Mouse (Mus musculus) heart, embryonic 13.5 days (tissue): Measurements from ENCODE around the gene Gm973. TPM values are rescaled to one million over a fixed set of nuclear protein-coding genes. Genes with fewer than 3 reads are reported as not detected.
"Not testable (repeated sequence)": the region's sequence is repeated elsewhere in the genome, so short reads cannot be mapped to it uniquely, and the experiment has no call there.

Source experiments
- ATAC-seq: fragments of 200-750 bp; cut with Nextera tagmentation; 2 replicates; pipeline ENCODE4 v1.8.0; 2017; ENCODE audit warnings: moderate TSS enrichment; ENCODE audit not compliant: insufficient number of reproducible peaks, low FRiP score, low TSS enrichment; ENCODE audit errors: extremely low read depth
- H3K27ac ChIP-seq: fragments of 300-500 bp; sonication (generic); replicated peaks from 2 replicates; pipeline ENCODE4 v1.5.1; 2015; ENCODE audit warnings: moderate library complexity, mild to moderate bottlenecking, inconsistent platforms
- H3K27me3 ChIP-seq: fragments of 300-500 bp; sonication (generic); replicated peaks from 2 replicates; pipeline ENCODE4 v1.6.1; 2015; ENCODE audit warnings: mild to moderate bottlenecking, inconsistent platforms
- H3K36me3 ChIP-seq: fragments of 300-500 bp; sonication (generic); 2 replicates; pipeline ENCODE4 v1.6.1; 2015; ENCODE audit warnings: mild to moderate bottlenecking, inconsistent platforms
- H3K4me1 ChIP-seq: fragments of 300-500 bp; sonication (generic); 2 replicates; pipeline ENCODE4 v1.6.1; 2015; ENCODE audit warnings: inconsistent platforms
- H3K4me2 ChIP-seq: fragments of 300-500 bp; sonication (generic); 2 replicates; pipeline ENCODE4 v1.6.1; 2015; ENCODE audit warnings: inconsistent platforms, mild to moderate bottlenecking, moderate library complexity
- H3K4me3 ChIP-seq: fragments of 300-500 bp; sonication (generic); 2 replicates; pipeline ENCODE4 v1.5.1; 2015; ENCODE audit warnings: moderate library complexity, mild to moderate bottlenecking, inconsistent platforms
- H3K9ac ChIP-seq: fragments of 300-500 bp; sonication (generic); 2 replicates; pipeline ENCODE4 v1.6.1; 2015; ENCODE audit warnings: inconsistent platforms, mild to moderate bottlenecking, moderate library complexity
- H3K9me3 ChIP-seq: fragments of 300-500 bp; sonication (generic); 2 replicates; pipeline ENCODE4 v1.6.1; 2016; ENCODE audit warnings: inconsistent platforms
- WGBS: fragments of 180-500 bp; shearing (Covaris S2); methylation state at CpG from one replicate; pipeline ENCODE4 v1.1.7; 2015; ENCODE audit warnings: mixed read lengths; 5-methylcytosine and 5-hydroxymethylcytosine counted together
- polyA plus RNA-seq: library from polyadenylated mRNA; unstranded; fragments of >200 nt; fragmentation: Nextera tagmentation; extraction: Ambion mirVana; gene quantifications from 2 replicates; pipeline ENCODE4 v1.2.1, GENCODE M21; 2015

The Gm973 gene
- polyA plus RNA-seq, 1 experiment from 2014 or later = 0.48 TPM

DNA sequence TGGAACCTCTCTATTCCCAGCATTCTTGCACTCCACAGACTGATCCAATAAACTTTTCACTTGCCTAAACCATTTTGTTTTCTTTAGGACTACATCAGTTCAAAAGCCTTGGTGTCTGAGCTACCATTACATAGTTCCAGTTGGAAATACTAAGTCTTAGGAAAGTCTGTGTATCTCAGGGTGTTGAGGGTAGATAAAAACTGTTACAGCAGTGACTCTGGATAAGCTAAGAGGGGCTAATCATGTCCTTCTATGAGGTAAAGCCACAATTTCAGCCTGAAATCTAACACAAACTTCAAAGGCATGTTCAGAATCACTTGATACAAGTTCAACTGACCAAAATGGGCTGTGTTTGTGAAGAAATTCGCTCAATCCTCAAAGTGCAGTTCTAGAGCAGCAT lies 120.3 kb downstream of the Gm973 start:
- peaks cover 13% of the 10 kb centered on the region for H3K36me3 ChIP-seq
- H3K4me3 ChIP-seq = no peak overlapping the region
- H3K27ac ChIP-seq = no peak overlapping the region
- ATAC-seq = no peak
- no peaks in the 10 kb centered on the region for H3K27me3 ChIP-seq
- WGBS = 59% methylated on average over 1 of the region's 1 CpGs
- H3K9me3 ChIP-seq = no peaks in the 10 kb centered on the region
- H3K4me1 ChIP-seq = peaks cover 16% of the 10 kb centered on the region
- no peak overlapping the region for H3K9ac ChIP-seq
- no peak overlapping the region for H3K4me2 ChIP-seq

DNA sequence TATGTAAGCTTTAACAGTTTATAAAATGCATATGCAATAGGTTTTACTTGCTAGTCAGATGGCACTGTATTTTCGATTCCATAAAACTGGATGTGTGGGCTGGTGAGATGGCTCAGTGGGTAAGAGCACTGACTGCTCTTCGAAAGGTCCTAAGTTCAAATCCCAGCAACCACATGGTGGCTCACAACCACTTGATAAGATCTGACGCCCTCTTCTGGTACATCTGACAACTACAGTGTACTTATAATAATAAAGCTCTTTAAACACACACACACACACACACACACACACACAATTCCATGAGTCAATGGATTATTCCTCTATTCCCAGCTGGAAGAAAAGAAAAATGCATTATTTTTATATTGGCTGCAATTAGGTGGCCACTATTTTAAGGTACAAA lies 122.3 kb downstream of the Gm973 start:
- Histone ChIP-seq H3K4me2 (no peak overlapping the region), H3K9ac (no peak overlapping the region), H3K4me3 (no peak overlapping the region), H3K4me1 (peaks cover 8% of the 10 kb centered on the region), H3K27me3 (no peaks in the 10 kb centered on the region), H3K9me3 (no peaks in the 10 kb centered on the region), H3K27ac (no peak overlapping the region), H3K36me3 (peaks cover 32% of the 10 kb centered on the region)
- 81% methylated on average over 3 of the region's 3 CpGs for WGBS
- no peak for ATAC-seq

DNA sequence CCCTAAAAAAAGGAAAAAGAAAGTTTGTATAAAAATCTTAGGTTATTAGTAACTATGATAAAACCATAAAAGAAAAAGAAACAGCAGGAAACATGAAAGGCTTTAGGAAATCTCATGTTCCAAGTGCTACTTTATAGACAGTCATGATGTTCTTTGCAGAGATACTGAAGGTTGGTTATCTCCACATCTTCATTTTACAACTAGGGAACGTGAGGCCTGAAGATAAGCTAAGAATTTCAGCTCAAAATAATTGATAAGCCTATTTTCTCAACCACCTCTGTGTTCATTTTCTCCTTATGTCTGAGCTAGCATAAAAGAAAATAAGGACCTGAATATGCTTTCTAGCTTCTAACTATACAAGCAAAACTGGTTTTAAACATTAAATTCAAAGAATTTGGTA lies 126.4 kb downstream of the Gm973 start:
- no peak overlapping the region for H3K27ac ChIP-seq
- no peaks in the 10 kb centered on the region for H3K27me3 ChIP-seq
- H3K4me1 ChIP-seq = no peaks in the 10 kb centered on the region
- H3K9ac ChIP-seq = no peak overlapping the region
- H3K9me3 ChIP-seq = no peaks in the 10 kb centered on the region
- 39% methylated on average over 1 of the region's 1 CpGs for WGBS
- H3K36me3 ChIP-seq = peaks cover 53% of the 10 kb centered on the region
- no peak overlapping the region for H3K4me2 ChIP-seq
- no peak overlapping the region for H3K4me3 ChIP-seq
- ATAC-seq = no peak

DNA sequence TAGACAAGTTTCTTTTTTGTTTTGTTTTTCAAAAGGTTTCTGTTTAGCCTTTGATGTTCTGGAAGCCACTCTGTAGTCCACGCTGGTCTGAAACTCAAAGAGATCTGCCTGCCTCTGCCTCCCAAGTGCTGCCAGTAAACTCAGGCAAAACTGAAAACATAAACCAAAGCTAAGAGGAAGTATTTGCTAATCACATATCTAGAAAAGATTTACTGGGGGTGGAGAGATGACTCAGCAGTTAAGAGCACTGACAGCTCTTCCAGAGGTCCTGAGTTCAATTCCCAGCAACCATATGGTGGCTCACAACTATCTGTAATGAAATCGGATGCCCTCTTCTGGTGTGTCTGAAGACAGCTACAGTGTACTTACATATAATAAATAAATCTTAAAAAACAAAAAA lies 130.4 kb downstream of the Gm973 start:
- H3K27me3 ChIP-seq, H3K4me2 ChIP-seq, H3K4me1 ChIP-seq, H3K4me3 ChIP-seq, H3K9ac ChIP-seq, H3K27ac ChIP-seq, ATAC-seq, H3K9me3 ChIP-seq: not testable (repeated sequence)
- peaks cover 70% of the 10 kb centered on the region for H3K36me3 ChIP-seq
- whole genome bisulfite sequencing = 84% methylated on average over 2 of the region's 2 CpGs

DNA sequence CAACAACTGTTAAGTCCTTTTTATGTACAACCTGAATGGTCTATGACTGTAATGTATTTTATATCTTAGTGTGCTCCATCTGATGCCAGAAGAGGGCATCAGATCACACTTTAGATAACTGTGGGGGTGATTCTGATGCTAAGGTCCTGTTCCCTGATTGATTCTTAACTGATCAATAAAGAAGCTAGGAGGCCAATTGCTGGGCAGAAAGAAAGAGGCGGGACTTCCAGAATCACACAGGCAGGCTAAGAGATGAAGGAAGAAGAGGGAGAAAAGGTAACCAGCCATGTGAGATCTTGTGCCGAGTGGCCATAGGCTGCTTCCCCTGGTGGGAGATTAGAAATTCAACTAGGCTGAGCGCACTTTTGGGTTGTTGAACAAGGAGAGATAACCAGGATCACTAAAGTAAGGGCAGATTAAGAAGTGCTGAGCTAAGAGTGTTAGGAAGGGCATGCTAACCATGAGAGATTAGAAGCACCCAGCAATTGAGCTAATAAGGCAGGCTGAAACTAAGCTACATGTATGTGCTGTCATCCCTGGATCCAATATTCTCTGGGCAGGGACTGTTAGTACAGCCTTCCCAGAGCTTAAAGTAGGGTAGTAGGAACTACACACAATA lies 135.2 kb downstream of the Gm973 start:
- Histone ChIP-seq H3K9ac (no peak overlapping the region), H3K4me2 (no peak overlapping the region), H3K4me1 (no peaks in the 10 kb centered on the region), H3K36me3 (peaks cover 73% of the 10 kb centered on the region), H3K4me3 (no peak overlapping the region), H3K27me3 (no peaks in the 10 kb centered on the region), H3K9me3 (no peaks in the 10 kb centered on the region), H3K27ac (no peak overlapping the region)
- WGBS = 77% methylated on average over 3 of the region's 3 CpGs
- ATAC-seq = no peak

DNA sequence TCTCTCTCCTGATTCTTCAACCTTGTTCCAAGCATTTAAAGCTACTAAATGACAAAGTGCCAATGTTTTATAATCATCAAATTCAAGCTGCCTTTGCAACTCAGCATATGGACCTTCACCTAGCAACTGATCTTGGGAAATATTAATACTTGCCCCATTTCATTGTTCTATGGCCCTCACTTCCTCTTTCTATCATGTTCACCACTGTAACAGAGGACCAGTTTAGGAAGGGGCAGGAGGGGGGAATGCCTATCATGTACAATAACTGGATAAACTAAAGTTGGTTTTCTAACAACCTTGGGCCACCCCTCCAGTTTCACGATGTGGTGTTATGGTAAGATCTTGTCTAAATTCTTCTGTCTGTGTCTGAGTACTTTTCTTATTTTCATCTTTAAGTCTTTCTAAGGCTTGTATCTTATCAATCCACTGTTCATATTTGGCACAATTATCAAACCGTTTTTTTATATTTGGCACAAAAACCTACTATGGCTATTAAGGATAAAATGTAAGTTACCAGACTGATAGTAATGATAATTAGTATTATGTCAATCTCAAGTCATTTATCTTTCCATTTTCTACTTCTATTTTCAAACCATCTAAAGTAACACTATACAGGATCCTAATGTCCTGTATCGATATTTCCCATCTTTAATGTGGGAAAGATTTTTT lies 137.3 kb downstream of the Gm973 start:
- Histone ChIP-seq H3K36me3 (peaks cover 52% of the 10 kb centered on the region), H3K9ac (no peak overlapping the region), H3K4me3 (no peak overlapping the region), H3K9me3 (no peaks in the 10 kb centered on the region), H3K27me3 (no peaks in the 10 kb centered on the region), H3K27ac (no peak overlapping the region), H3K4me2 (no peak overlapping the region), H3K4me1 (no peaks in the 10 kb centered on the region)
- no peak for ATAC-seq
- WGBS = 92% methylated on average over 3 of the region's 3 CpGs

DNA sequence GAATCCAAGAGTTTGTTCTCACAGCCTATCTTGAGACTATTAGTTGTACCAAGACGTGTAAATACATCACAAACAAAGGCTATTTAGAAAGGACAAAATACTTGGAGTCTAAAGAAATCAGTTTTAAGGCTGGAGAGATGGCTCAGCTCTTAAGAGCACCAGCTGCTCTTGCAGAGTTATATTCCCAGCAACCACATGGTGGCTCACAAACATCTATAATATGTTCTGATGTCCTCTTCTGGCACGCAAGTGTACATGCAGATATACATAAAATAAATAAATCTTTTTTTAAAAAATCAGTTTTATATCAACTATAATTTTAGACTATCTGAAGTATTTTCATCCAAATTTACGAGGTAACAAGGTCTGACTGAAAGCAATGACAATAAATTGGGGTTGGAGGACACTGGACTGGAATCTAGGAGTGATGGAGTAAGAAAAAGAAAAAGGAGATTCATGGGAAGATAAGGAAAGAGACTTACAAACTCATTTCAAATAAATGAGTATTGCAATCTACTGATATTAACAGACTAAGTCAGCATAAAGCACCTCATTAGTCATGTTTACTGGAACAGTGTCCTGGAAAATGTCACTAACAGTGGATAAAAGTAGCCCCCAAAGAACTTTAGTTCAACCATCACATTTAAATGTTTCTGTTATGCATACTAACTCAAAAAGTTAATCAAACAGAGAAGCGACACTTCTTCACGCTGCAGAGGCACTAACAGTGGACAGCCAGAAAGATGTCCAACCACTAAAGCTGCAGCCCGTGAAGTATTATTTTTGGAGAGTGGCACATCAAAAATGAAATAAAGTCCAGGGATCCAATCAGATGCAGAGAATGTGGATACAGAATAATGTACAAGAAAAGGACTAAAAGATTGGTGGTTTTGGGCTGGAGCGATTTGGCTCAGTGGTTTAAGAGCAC lies 140.4 kb downstream of the Gm973 start:
- 80% methylated on average over 7 of the region's 7 CpGs for WGBS

DNA sequence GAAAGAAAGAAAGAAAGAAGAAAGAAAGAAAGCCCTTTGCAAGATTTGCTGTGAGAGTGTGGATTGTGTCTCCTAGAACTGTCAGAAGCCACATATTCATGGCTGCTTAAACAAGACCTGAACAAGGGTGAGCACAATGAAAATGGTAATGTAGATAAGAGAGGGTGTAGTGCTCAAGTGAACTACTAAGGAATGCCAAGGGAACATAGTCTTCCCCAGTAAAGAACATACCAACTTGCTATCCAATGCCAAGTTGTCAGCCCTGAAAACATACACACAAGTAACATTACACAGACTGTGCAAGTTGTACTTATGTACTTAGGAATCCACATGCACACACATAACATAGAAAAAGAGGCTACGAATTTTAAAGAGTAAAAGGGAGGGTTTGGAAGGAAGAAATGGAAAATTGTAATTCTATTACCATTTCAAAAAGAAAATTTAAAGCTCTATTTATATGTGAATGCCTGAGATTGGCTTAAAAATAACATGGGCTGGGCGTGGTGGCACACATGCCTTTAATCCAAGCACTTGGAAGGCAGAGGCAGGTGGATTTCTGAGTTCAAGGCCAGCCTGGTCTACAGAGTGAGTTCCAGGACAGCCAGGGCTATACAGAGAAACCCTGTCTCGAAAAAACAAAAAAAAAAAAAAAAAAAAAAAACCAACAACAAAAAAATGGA lies 147.5 kb downstream of the Gm973 start:
- no peaks in the 10 kb centered on the region for H3K9me3 ChIP-seq
- WGBS = 74% methylated on average over 3 of the region's 3 CpGs
- no peak overlapping the region for H3K4me2 ChIP-seq

More for the DNA sequence above, 140.4 kb downstream of the Gm973 start:
- H3K4me1 ChIP-seq = no peaks in the 10 kb centered on the region
- no peak for ATAC-seq
- no peaks in the 10 kb centered on the region for H3K9me3 ChIP-seq
- H3K27ac ChIP-seq = no peak overlapping the region
- peaks cover 34% of the 10 kb centered on the region for H3K36me3 ChIP-seq
- no peak overlapping the region for H3K4me2 ChIP-seq
- no peak overlapping the region for H3K9ac ChIP-seq
- H3K27me3 ChIP-seq = no peaks in the 10 kb centered on the region
- H3K4me3 ChIP-seq = no peak overlapping the region

DNA sequence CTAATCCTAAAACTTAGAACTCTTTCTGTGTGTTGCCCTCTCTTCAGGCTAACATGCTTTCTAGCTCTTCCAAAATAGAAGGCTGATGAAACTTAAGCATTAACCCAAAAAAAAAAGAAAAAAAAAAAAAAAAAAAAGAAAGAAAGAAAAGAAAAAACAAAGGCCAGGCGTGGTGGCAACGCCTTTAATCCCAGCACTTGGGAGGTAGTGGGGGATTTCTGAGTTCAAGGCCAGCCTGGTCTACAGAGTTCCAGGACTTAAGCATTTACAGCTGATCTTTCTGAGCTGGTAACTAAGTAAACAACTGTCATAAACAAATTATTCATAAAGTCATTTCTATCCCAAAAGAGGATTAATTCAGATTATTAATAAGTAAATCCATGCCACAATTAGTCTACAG lies 152.8 kb downstream of the Gm973 start:
- Histone ChIP-seq H3K9me3 (no peaks in the 10 kb centered on the region), H3K4me2 (peak overlapping the region; percentile 81), H3K36me3 (peaks cover 6% of the 10 kb centered on the region), H3K27ac (no peak overlapping the region), H3K9ac (no peak overlapping the region), H3K27me3 (no peaks in the 10 kb centered on the region), H3K4me1 (peaks cover 24% of the 10 kb centered on the region), H3K4me3 (peak overlapping the region; percentile 90)
- 75% methylated on average over 2 of the region's 2 CpGs for WGBS
- no peak for ATAC-seq

More for the DNA sequence above, 147.5 kb downstream of the Gm973 start:
- Histone ChIP-seq H3K27ac (no peak overlapping the region), H3K27me3 (no peaks in the 10 kb centered on the region), H3K36me3 (peaks cover 7% of the 10 kb centered on the region), H3K9ac (no peak overlapping the region), H3K4me1 (peaks cover 12% of the 10 kb centered on the region), H3K4me3 (no peak overlapping the region)
- no peak for ATAC-seq

DNA sequence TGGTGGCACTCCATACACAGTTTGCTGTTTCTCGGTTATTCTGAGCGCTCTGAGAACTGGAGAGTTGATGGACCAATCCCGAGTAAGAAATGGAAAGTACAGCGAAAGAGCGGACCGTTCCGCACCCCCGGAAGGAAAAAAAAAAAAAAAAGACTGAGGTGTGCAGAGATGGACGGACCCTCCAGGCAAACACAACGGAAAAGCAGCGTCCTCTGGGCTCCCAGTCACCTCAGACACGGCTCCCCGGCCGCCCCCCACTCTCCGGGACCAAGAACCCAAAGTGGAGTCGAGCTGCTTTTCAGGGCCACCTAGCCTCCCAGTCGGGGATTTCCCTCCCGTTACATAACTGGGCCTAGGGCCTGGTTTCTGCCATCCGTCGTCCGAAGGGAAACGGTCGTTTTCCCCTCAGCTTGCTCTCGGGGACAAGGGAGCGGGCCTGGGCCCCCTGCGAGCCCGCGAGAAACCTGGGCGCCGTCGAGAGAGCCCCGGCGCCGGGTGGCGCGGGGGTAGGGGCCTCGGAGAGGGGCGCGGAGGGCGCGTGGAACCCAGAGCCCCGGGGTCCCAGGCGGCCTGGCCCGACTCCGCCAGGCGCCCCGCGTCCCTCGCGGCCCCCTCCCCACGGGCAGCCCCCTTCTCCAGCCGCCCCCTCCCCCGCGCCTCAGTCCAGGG lies 154.0 kb downstream of the Gm973 start:
- H3K4me1 ChIP-seq = peaks cover 24% of the 10 kb centered on the region

More for the DNA sequence above, 154.0 kb downstream of the Gm973 start:
- Histone ChIP-seq H3K36me3 (peaks cover 9% of the 10 kb centered on the region), H3K27me3 (no peaks in the 10 kb centered on the region), H3K9ac (peak overlapping the region; percentile 99), H3K4me3 (peak overlapping the region; percentile 90), H3K27ac (peak overlapping the region; percentile 95), H3K4me2 (peak overlapping the region; percentile 81), H3K9me3 (no peaks in the 10 kb centered on the region)
- under 1% methylated on average over 39 of the region's 54 CpGs for WGBS
- peak; percentile 41; the same call in 1 of the 2 replicates for ATAC-seq
